Mouse (Mus musculus) Patski (cell line): Measurements from ENCODE around the gene S100b. TPM values are rescaled to one million over a fixed set of nuclear protein-coding genes. Genes with fewer than 3 reads are reported as not detected.

ENCODE experiments used
- ATAC-seq: fragments of 100-300 bp; one replicate; pipeline ENCODE4 v1.8.0; 2021
- CTCF ChIA-PET: fragments of 350-600 bp; sonication (Branson Sonifier 250); formaldehyde crosslinking; loops from one replicate; lab custom pipeline; 2022; ENCODE audit warnings: inconsistent platforms; lab: Charles Lee
- POLR2A ChIA-PET: fragments of 350-600 bp; sonication (Branson Sonifier 250); formaldehyde crosslinking; loops from one replicate; lab custom pipeline; 2022; ENCODE audit warnings: antibody characterized with exemption, inconsistent platforms; lab: Charles Lee
- DNase-seq: peaks from one replicate; pipeline ENCODE4 v3.0.0-alpha.2; 2011; ENCODE audit warnings: low read depth, low spot score
- H3K27me3 ChIP-seq: fragments of 371-371 bp; one replicate; pipeline ENCODE4 v1.5.1; 2021
- CTCF ChIP-seq: fragments of 100-300 bp; IDR thresholded peaks from one replicate; pipeline ENCODE4 v1.5.1; 2021
- in situ Hi-C: fragments of 300-500 bp; cut with MboI; formaldehyde crosslinking; loops from 3 replicates; pipeline ENCODE4 v1.11.1; 2018; ENCODE audit warnings: low pct_unique_long_range_greater_than_20kb, mixed read lengths
- polyA plus RNA-seq: library from polyadenylated mRNA; unstranded; gene quantifications from one replicate; pipeline ENCODE4 v1.2.3, GENCODE M21; 2021

Gene S100b
- polyA plus RNA-seq, 1 experiment from 2014 or later, result 0.26 TPM

- ATAC-seq (no peak), DNase-seq (no peak)
- in situ Hi-C loops, result no loop called here
- no peak for TF ChIP-seq CTCF
- ChIA-PET POLR2A (no interaction called here), CTCF (no interaction called here)
- H3K27me3 ChIP-seq, result no peaks in the 10 kb centered on the region
Observed at GRCm38 (mm10) chr10:76259566-76260232, 6.0 kb downstream of the S100b start.

- no peaks in the 10 kb centered on the region for H3K27me3 ChIP-seq
- no peak for DNase-seq
- TF ChIP-seq CTCF, result no peak
- in situ Hi-C loops, result no loop called here
- ChIA-PET CTCF (interaction anchor here (0.8 to 1.4 kb wide), 2 partner anchors 10 to 21 kb away, joined by 3 to 4 read pairs; no protein-coding TSS in a partner anchor), POLR2A (no interaction called here)
- ATAC-seq, result no peak
Observed at GRCm38 (mm10) chr10:76260358-76261059, 6.9 kb downstream of the S100b start.

- in situ Hi-C loops, result no loop called here
- CTCF ChIA-PET, result interaction anchor here (1.4 kb wide), 1 partner anchor 22 kb away, joined by 4 read pairs; no protein-coding TSS in a partner anchor
- no peak for DNase-seq
- ATAC-seq, result no peak
- POLR2A ChIA-PET, result no interaction called here
- no peak for TF ChIP-seq CTCF
- no peaks in the 10 kb centered on the region for H3K27me3 ChIP-seq
Observed at GRCm38 (mm10) chr10:76261447-76261846, 7.8 kb downstream of the S100b start.

- in situ Hi-C loops, result no loop called here
- DNase-seq (no peak), ATAC-seq (peak; percentile 74)
- H3K27me3 ChIP-seq, result no peaks in the 10 kb centered on the region
- POLR2A ChIA-PET, result no interaction called here
- CTCF ChIA-PET, result interaction anchor here (0.9 kb wide), 1 partner anchor 19 kb away, joined by 3 read pairs; no protein-coding TSS in a partner anchor
- no peak for TF ChIP-seq CTCF
Observed at GRCm38 (mm10) chr10:76262431-76262830, 8.8 kb downstream of the S100b start.

GRCm38 (mm10) chr10:76271238-76271637, 17.6 kb downstream of the S100b start:
- H3K27me3 ChIP-seq, result no peaks in the 10 kb centered on the region
- TF ChIP-seq CTCF, result no peak
- no peak for DNase-seq
- ChIA-PET CTCF (interaction anchor here (0.8 to 1.3 kb wide), 2 partner anchors 21 to 141 kb away, joined by 3 read pairs; no protein-coding TSS in a partner anchor), POLR2A (no interaction called here)
- no peak for ATAC-seq
- in situ Hi-C loops, result no loop called here

GRCm38 (mm10) chr10:76275256-76275655, 21.6 kb downstream of the S100b start:
- ChIA-PET POLR2A (no interaction called here), CTCF (no interaction called here)
- DNase-seq (no peak), ATAC-seq (no peak)
- H3K27me3 ChIP-seq, result no peaks in the 10 kb centered on the region
- no peak for TF ChIP-seq CTCF
- in situ Hi-C loops, result no loop called here

- ChIA-PET POLR2A (interaction anchor here (0.6 kb wide), 1 partner anchor 28 kb away, joined by 4 read pairs; no protein-coding TSS in a partner anchor), CTCF (no interaction called here)
- H3K27me3 ChIP-seq, result no peaks in the 10 kb centered on the region
- no peak for TF ChIP-seq CTCF
- no peak for ATAC-seq
- DNase-seq, result no peak
- in situ Hi-C loops, result no loop called here
Observed at GRCm38 (mm10) chr10:76278541-76279097, 25.0 kb downstream of the S100b start.

- ChIA-PET POLR2A (no interaction called here), CTCF (interaction anchor here (1.0 kb wide), 1 partner anchor 10 kb away, joined by 3 read pairs; no protein-coding TSS in a partner anchor)
- DNase-seq, result no peak
- in situ Hi-C loops, result no loop called here
- no peaks in the 10 kb centered on the region for H3K27me3 ChIP-seq
- TF ChIP-seq CTCF, result no peak
- no peak for ATAC-seq
Observed at GRCm38 (mm10) chr10:76288268-76288993, 34.8 kb downstream of the S100b start.

- no peak for TF ChIP-seq CTCF
Observed at GRCm38 (mm10) chr10:76289052-76289451, 35.4 kb downstream of the S100b start.

GRCm38 (mm10) chr10:76289936-76290671, 36.5 kb downstream of the S100b start:
- no peak for TF ChIP-seq CTCF
- no peak for DNase-seq
- in situ Hi-C loops, result no loop called here
- ChIA-PET CTCF (no interaction called here), POLR2A (no interaction called here)
- H3K27me3 ChIP-seq, result no peaks in the 10 kb centered on the region
- no peak for ATAC-seq

More at GRCm38 (mm10) chr10:76289052-76289451, 35.4 kb downstream of the S100b start:
- ChIA-PET POLR2A (no interaction called here), CTCF (interaction anchor here (1.0 kb wide), 1 partner anchor 10 kb away, joined by 3 read pairs; no protein-coding TSS in a partner anchor)
- no peaks in the 10 kb centered on the region for H3K27me3 ChIP-seq
- ATAC-seq, result no peak
- DNase-seq, result no peak
- in situ Hi-C loops, result no loop called here
